Mouse (Mus musculus) intestine, embryonic 14.5 days (tissue): ENCODE results near the gene Olfr1015. TPM values are rescaled to one million over a fixed set of nuclear protein-coding genes. Genes with fewer than 3 reads are reported as not detected.

Source experiments
- ATAC-seq: fragments of 200-750 bp; cut with Nextera tagmentation; replicated peaks from 2 replicates; pipeline ENCODE4 v1.8.0; 2017; ENCODE audit warnings: low read depth, moderate number of reproducible peaks, moderate TSS enrichment, moderate library complexity; ENCODE audit not compliant: low FRiP score, low TSS enrichment
- DNase-seq: peaks from one replicate; pipeline ENCODE4 v3.0.0-alpha.2; 2018; ENCODE audit warnings: low spot score
- H3K27ac ChIP-seq: fragments of 300-500 bp; sonication (generic); 2 replicates; pipeline ENCODE4 v1.5.1; 2014; ENCODE audit warnings: low read depth, mild to moderate bottlenecking, control low read depth
- H3K27me3 ChIP-seq: fragments of 300-500 bp; sonication (generic); replicated peaks from 2 replicates; pipeline ENCODE4 v1.6.1; 2014; ENCODE audit warnings: low read length, control low read depth; ENCODE audit not compliant: control insufficient read depth, insufficient read depth
- H3K36me3 ChIP-seq: fragments of 300-500 bp; sonication (generic); 2 replicates; pipeline ENCODE4 v1.6.1; 2014; ENCODE audit warnings: low read length, control low read depth; ENCODE audit not compliant: control insufficient read depth, insufficient read depth
- H3K4me1 ChIP-seq: fragments of 300-500 bp; sonication (generic); replicated peaks from 2 replicates; pipeline ENCODE4 v1.6.1; 2014; ENCODE audit warnings: low read length, control low read depth, mixed read lengths; ENCODE audit not compliant: control insufficient read depth, insufficient read depth
- H3K4me2 ChIP-seq: fragments of 300-500 bp; sonication (generic); 2 replicates; pipeline ENCODE4 v1.6.1; 2014; ENCODE audit warnings: low read length
- H3K4me3 ChIP-seq: fragments of 300-500 bp; sonication (generic); 2 replicates; pipeline ENCODE4 v1.5.1; 2014; ENCODE audit warnings: low read depth, low read length, control low read depth, mixed read lengths
- H3K9ac ChIP-seq: fragments of 300-500 bp; sonication (generic); 2 replicates; pipeline ENCODE4 v1.6.1; 2014; ENCODE audit warnings: mild to moderate bottlenecking, low read length
- H3K9me3 ChIP-seq: fragments of 300-500 bp; sonication (generic); 2 replicates; pipeline ENCODE4 v1.6.1; 2016; ENCODE audit warnings: low read length, control low read depth; ENCODE audit not compliant: control insufficient read depth
- WGBS: fragments of 180-500 bp; shearing (Covaris S2); extraction: QIAGEN DNeasy Blood & Tissue Kit; methylation state at CpG from one replicate; pipeline ENCODE4 v1.1.7; 2014; 5-methylcytosine and 5-hydroxymethylcytosine counted together
- polyA plus RNA-seq: library from polyadenylated mRNA; unstranded; fragments of >200 nt; fragmentation: Nextera tagmentation; extraction: Ambion mirVana; gene quantifications from 2 replicates; pipeline ENCODE4 v1.2.1, GENCODE M21; 2014

The Olfr1015 gene
- not detected in 2 replicates for polyA plus RNA-seq

- Histone ChIP-seq H3K9ac (no peak within 1 kb of the TSS), H3K9me3 (no peaks in the 10 kb centered on the region), H3K36me3 (no peaks in the 10 kb centered on the region), H3K27me3 (no peaks in the 10 kb centered on the region), H3K27ac (no peak within 1 kb of the TSS), H3K4me1 (no peaks in the 10 kb centered on the region), H3K4me2 (no peak within 1 kb of the TSS), H3K4me3 (no peak within 1 kb of the TSS)
- ATAC-seq, result no peak
- no peak for DNase-seq
These were observed at the start of gene Olfr1015 for GRCm38 (mm10) chr2:85781717-85782116. Gene Olfr1015 (plus strand): TSS chr2:85782017.

GRCm38 (mm10) chr2:85753822-85754221 lies 28.0 kb upstream of the Olfr1015 start:
- Histone ChIP-seq H3K36me3 (no peaks in the 10 kb centered on the region), H3K4me3 (no peak overlapping the region), H3K27ac (no peak overlapping the region), H3K4me2 (no peak overlapping the region), H3K9ac (no peak overlapping the region), H3K9me3 (no peaks in the 10 kb centered on the region), H3K27me3 (no peaks in the 10 kb centered on the region), H3K4me1 (no peaks in the 10 kb centered on the region)
- DNase-seq, result no peak
- no peak for ATAC-seq
- 84% methylated on average over 4 of the region's 4 CpGs for WGBS

GRCm38 (mm10) chr2:85762666-85763065 lies 19.2 kb upstream of the Olfr1015 start, which contains the start of gene Olfr1012:
Gene Olfr1012 (minus strand): TSS chr2:85762766.
- Histone ChIP-seq H3K9ac (no peak within 1 kb of the TSS), H3K4me2 (no peak within 1 kb of the TSS), H3K36me3 (no peaks in the 10 kb centered on the region), H3K4me1 (no peaks in the 10 kb centered on the region), H3K9me3 (no peaks in the 10 kb centered on the region), H3K27me3 (no peaks in the 10 kb centered on the region), H3K4me3 (no peak within 1 kb of the TSS), H3K27ac (no peak within 1 kb of the TSS)
- ATAC-seq, result no peak
- no peak for DNase-seq
- 56% methylated on average over 1 of the region's 1 CpGs for WGBS

- H3K9me3 ChIP-seq, result no peaks in the 10 kb centered on the region
- no peak within 1 kb of the TSS for H3K4me3 ChIP-seq
- no peaks in the 10 kb centered on the region for H3K36me3 ChIP-seq
- H3K4me2 ChIP-seq, result no peak within 1 kb of the TSS
- no peak within 1 kb of the TSS for H3K27ac ChIP-seq
- no peaks in the 10 kb centered on the region for H3K4me1 ChIP-seq
- DNase-seq, result no peak
- ATAC-seq, result no peak
- H3K9ac ChIP-seq, result no peak within 1 kb of the TSS
- no peaks in the 10 kb centered on the region for H3K27me3 ChIP-seq
These were observed 15.0 kb upstream of the Olfr1015 start, which contains the start of gene Olfr1013 for GRCm38 (mm10) chr2:85766798-85767197. Gene Olfr1013 (plus strand): TSS chr2:85767098.

GRCm38 (mm10) chr2:85772413-85772812 lies 9.4 kb upstream of the Olfr1015 start, which contains the start of gene Olfr1014:
Gene Olfr1014 (plus strand): TSS chr2:85772713.
- Histone ChIP-seq H3K27ac (no peak within 1 kb of the TSS), H3K4me2 (no peak within 1 kb of the TSS), H3K27me3 (no peaks in the 10 kb centered on the region), H3K4me3 (no peak within 1 kb of the TSS), H3K36me3 (no peaks in the 10 kb centered on the region), H3K9ac (no peak within 1 kb of the TSS), H3K9me3 (no peaks in the 10 kb centered on the region), H3K4me1 (no peaks in the 10 kb centered on the region)
- ATAC-seq (no peak), DNase-seq (no peak)

DNA sequence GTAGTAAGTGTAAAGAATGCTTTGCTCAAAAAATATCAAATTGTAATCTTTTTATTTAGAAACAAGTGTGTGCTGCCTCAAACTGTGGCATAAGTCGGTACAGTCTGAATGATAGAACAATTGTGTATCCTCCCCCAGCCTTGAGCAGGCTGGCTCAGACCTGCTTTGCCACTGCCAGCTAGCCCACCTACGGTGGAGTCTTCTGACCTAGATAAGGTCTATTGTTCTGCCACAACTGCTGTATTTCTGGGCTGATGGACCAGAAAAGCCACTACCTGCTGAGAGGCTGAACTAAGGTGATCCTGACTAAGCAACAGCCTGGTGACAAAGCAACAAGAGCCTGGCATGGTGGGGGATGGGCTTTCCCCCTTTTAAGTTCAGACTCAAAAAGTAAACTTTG lies 10.5 kb downstream of the Olfr1015 start:
- Histone ChIP-seq H3K9ac (no peak overlapping the region), H3K4me2 (no peak overlapping the region), H3K4me3 (no peak overlapping the region), H3K27ac (no peak overlapping the region), H3K27me3 (no peaks in the 10 kb centered on the region), H3K9me3 (no peaks in the 10 kb centered on the region), H3K4me1 (no peaks in the 10 kb centered on the region), H3K36me3 (no peaks in the 10 kb centered on the region)
- DNase-seq (no peak), ATAC-seq (no peak)
- 62% methylated on average over 2 of the region's 2 CpGs for WGBS

- H3K9me3 ChIP-seq, result no peaks in the 10 kb centered on the region
- 90% methylated on average over 2 of the region's 2 CpGs for WGBS
- no peak within 1 kb of the TSS for H3K27ac ChIP-seq
- ATAC-seq (no peak), DNase-seq (no peak)
- H3K4me3 ChIP-seq, result no peak within 1 kb of the TSS
- H3K27me3 ChIP-seq, result no peaks in the 10 kb centered on the region
- H3K36me3 ChIP-seq, result no peaks in the 10 kb centered on the region
- H3K9ac ChIP-seq, result no peak within 1 kb of the TSS
- no peaks in the 10 kb centered on the region for H3K4me1 ChIP-seq
- no peak within 1 kb of the TSS for H3K4me2 ChIP-seq
These were observed 20.6 kb downstream of the Olfr1015 start, which contains the start of gene Olfr1016 for GRCm38 (mm10) chr2:85802444-85802843. Gene Olfr1016 (minus strand): TSS chr2:85802544.

- no peak overlapping the region for H3K4me3 ChIP-seq
- no peaks in the 10 kb centered on the region for H3K9me3 ChIP-seq
- no peaks in the 10 kb centered on the region for H3K36me3 ChIP-seq
- 81% methylated on average over 4 of the region's 4 CpGs for WGBS
- DNase-seq, result no peak
- H3K9ac ChIP-seq, result no peak overlapping the region
- no peak overlapping the region for H3K27ac ChIP-seq
- no peak overlapping the region for H3K4me2 ChIP-seq
- no peaks in the 10 kb centered on the region for H3K27me3 ChIP-seq
- no peaks in the 10 kb centered on the region for H3K4me1 ChIP-seq
- no peak for ATAC-seq
These were observed 22.7 kb downstream of the Olfr1015 start for GRCm38 (mm10) chr2:85804501-85804900.

- Histone ChIP-seq H3K36me3 (no peaks in the 10 kb centered on the region), H3K9me3 (no peaks in the 10 kb centered on the region), H3K9ac (no peak within 1 kb of the TSS), H3K4me2 (no peak within 1 kb of the TSS), H3K4me3 (no peak within 1 kb of the TSS), H3K27ac (no peak within 1 kb of the TSS), H3K27me3 (no peaks in the 10 kb centered on the region), H3K4me1 (no peaks in the 10 kb centered on the region)
- no peak for DNase-seq
- ATAC-seq, result no peak
These were observed 36.4 kb downstream of the Olfr1015 start, which contains the start of gene Olfr1018 for GRCm38 (mm10) chr2:85818179-85818578. Gene Olfr1018 (plus strand): TSS chr2:85818479.
